Mouse (Mus musculus) megakaryocyte, embryonic 14.5 days (primary cell): ENCODE data around the gene Olfr112.
"Not testable (repeated sequence)": the region's sequence is repeated elsewhere in the genome, so short reads cannot be mapped to it uniquely, and the experiment has no call there.

Source experiments
- FLI1 ChIP-seq: IDR thresholded peaks from 2 replicates; pipeline ENCODE4 v1.6.1; 2012; ENCODE audit warnings: low read length, inconsistent platforms, mixed read lengths
- GATA1 ChIP-seq: IDR thresholded peaks from 3 replicates; pipeline ENCODE4 v1.6.1; 2012; ENCODE audit warnings: mixed read lengths, low read length, inconsistent platforms, borderline replicate concordance

- not testable (repeated sequence) for TF ChIP-seq GATA1, FLI1
These were observed 44.6 kb downstream of the Olfr112 start for GRCm38 (mm10) chr17:37524612-37525011.
